Mouse (Mus musculus): ENCODE results near the gene Fmnl3.

Gene Fmnl3

GRCm38 (mm10) chr15:99319411-99319871 lies 50.8 kb downstream of the Fmnl3 start:
- peak in 1 of 2 experiments; percentile 52 for DNase-seq (ENCODE audit: inconsistent age in 2 of 2, low spot score in 1 of 2)

GRCm38 (mm10) chr15:99318861-99319410 lies 51.3 kb downstream of the Fmnl3 start:
- peak in 1 of 2 experiments; percentile 49 for DNase-seq (ENCODE audit: inconsistent age in 2 of 2, low spot score in 1 of 2)

GRCm38 (mm10) chr15:99318071-99318470 lies 52.2 kb downstream of the Fmnl3 start:
- no peak for DNase-seq (ENCODE audit: inconsistent age in 2 of 2, low spot score in 1 of 2)

GRCm38 (mm10) chr15:99317267-99317651 lies 53.0 kb downstream of the Fmnl3 start:
- DNase-seq (ENCODE audit: inconsistent age in 2 of 2, low spot score in 1 of 2): peak; percentile 55 to 71

- peak; percentile 73 to 88 for DNase-seq (ENCODE audit: inconsistent age in 2 of 2, low spot score in 1 of 2)
These were observed 53.7 kb downstream of the Fmnl3 start for GRCm38 (mm10) chr15:99316314-99317266.

- peak in 1 of 2 experiments; percentile 55 for DNase-seq (ENCODE audit: inconsistent age in 2 of 2, low spot score in 1 of 2)
These were observed 55.4 kb downstream of the Fmnl3 start for GRCm38 (mm10) chr15:99314891-99315290.

- DNase-seq (ENCODE audit: inconsistent age in 2 of 2, low spot score in 1 of 2): no peak
These were observed 59.7 kb downstream of the Fmnl3 start for GRCm38 (mm10) chr15:99310617-99311016.

GRCm38 (mm10) chr15:99309549-99309948 lies 60.7 kb downstream of the Fmnl3 start:
- no peak for DNase-seq (ENCODE audit: inconsistent age in 2 of 2, low spot score in 1 of 2)

GRCm38 (mm10) chr15:99307476-99307875 lies 62.8 kb downstream of the Fmnl3 start:
- DNase-seq (ENCODE audit: inconsistent age in 2 of 2, low spot score in 1 of 2): no peak

- peak in 1 of 2 experiments; percentile 50 for DNase-seq (ENCODE audit: inconsistent age in 2 of 2, low spot score in 1 of 2)
These were observed 74.1 kb downstream of the Fmnl3 start for GRCm38 (mm10) chr15:99296213-99296612.

- DNase-seq (ENCODE audit: inconsistent age in 2 of 2, low spot score in 1 of 2): peak; percentile 66 to 87
These were observed 74.7 kb downstream of the Fmnl3 start, which contains the start of gene Fam186b for GRCm38 (mm10) chr15:99295484-99295981. TSS of gene Fam186b (minus strand) at chr15:99295888.

- peak; percentile 98 to 99 for DNase-seq (ENCODE audit: inconsistent age in 2 of 2, low spot score in 1 of 2)
These were observed 75.4 kb downstream of the Fmnl3 start, which contains the start of gene Prpf40b for GRCm38 (mm10) chr15:99294813-99295374. TSS of gene Prpf40b (plus strand) at chr15:99295087.

GRCm38 (mm10) chr15:99294287-99294686 lies 76.0 kb downstream of the Fmnl3 start:
- DNase-seq (ENCODE audit: inconsistent age in 2 of 2, low spot score in 1 of 2): no peak

- DNase-seq (ENCODE audit: inconsistent age in 2 of 2, low spot score in 1 of 2): no peak
These were observed 79.7 kb downstream of the Fmnl3 start for GRCm38 (mm10) chr15:99290586-99290985.

GRCm38 (mm10) chr15:99285189-99285535 lies 85.1 kb downstream of the Fmnl3 start:
- DNase-seq (ENCODE audit: inconsistent age in 2 of 2, low spot score in 1 of 2): no peak

- peak in 1 of 2 experiments; percentile 37 for DNase-seq (ENCODE audit: inconsistent age in 2 of 2, low spot score in 1 of 2)
These were observed 85.6 kb downstream of the Fmnl3 start for GRCm38 (mm10) chr15:99284527-99285188.

GRCm38 (mm10) chr15:99283456-99283855 lies 86.8 kb downstream of the Fmnl3 start:
- DNase-seq (ENCODE audit: inconsistent age in 2 of 2, low spot score in 1 of 2): no peak

- DNase-seq (ENCODE audit: inconsistent age in 2 of 2, low spot score in 1 of 2): no peak
These were observed 92.0 kb downstream of the Fmnl3 start for GRCm38 (mm10) chr15:99278271-99278670.

- DNase-seq (ENCODE audit: inconsistent age in 2 of 2, low spot score in 1 of 2): no peak
These were observed 94.2 kb downstream of the Fmnl3 start for GRCm38 (mm10) chr15:99276095-99276494.
